Mouse (Mus musculus): ENCODE data around the gene Actbl2.

DNA sequence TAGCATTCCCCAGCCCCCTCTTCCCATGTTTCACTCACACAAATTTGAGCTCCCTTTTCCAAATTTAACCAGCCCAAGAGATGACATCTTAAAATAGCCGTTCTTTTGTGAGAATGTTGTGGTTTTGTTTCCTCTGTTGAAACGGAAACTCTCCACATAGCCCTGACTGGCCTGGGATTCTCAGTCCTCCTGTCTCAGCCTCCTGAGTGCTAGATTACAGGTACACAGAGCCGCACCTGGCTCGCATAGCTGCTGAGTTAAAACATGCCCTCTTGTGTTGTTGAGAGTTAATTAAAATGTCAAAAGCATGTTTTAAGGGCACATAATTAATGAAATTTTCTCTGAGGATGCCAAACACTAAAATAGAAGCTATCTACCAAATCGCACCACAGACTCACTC is 3.7 kb upstream of the Actbl2 start:
- TF ChIP-seq EP300 (IDR thresholded peaks at IDR 0.05; ENCODE audit: insufficient read depth, low read depth, low read length) (no peak), CTCF (IDR thresholded peaks at IDR 0.05; ENCODE audit: low read depth, low read length) (no peak)
